Mouse (Mus musculus) hindbrain, embryonic 15.5 days (tissue): ENCODE measurements at regions not wholly inside any gene's neighbourhood (a gene's known extent, or its start where the extent isn't known, plus 50 kb on each side); places are given as distances from the start of the nearest gene placed in this dataset.
"Not testable (repeated sequence)": the region's sequence is repeated elsewhere in the genome, so short reads cannot be mapped to it uniquely, and the experiment has no call there.

Experiments
- ATAC-seq: fragments of 200-750 bp; cut with Nextera tagmentation; 2 replicates; pipeline ENCODE4 v1.8.0; 2017; ENCODE audit warnings: low read depth, moderate number of reproducible peaks, moderate TSS enrichment; ENCODE audit not compliant: low FRiP score
- H3K27ac ChIP-seq: fragments of 300-500 bp; sonication (generic); replicated peaks from 2 replicates; pipeline ENCODE4 v1.5.1; 2015; ENCODE audit warnings: mild to moderate bottlenecking, inconsistent platforms
- H3K27me3 ChIP-seq: fragments of 300-500 bp; sonication (generic); 2 replicates; pipeline ENCODE4 v1.6.1; 2015; ENCODE audit warnings: control low read depth, inconsistent platforms
- H3K36me3 ChIP-seq: fragments of 300-500 bp; sonication (generic); 2 replicates; pipeline ENCODE4 v1.6.1; 2015; ENCODE audit warnings: control low read depth, inconsistent platforms
- H3K4me1 ChIP-seq: fragments of 300-500 bp; sonication (generic); replicated peaks from 2 replicates; pipeline ENCODE4 v1.6.1; 2015; ENCODE audit warnings: control low read depth, inconsistent platforms
- H3K4me2 ChIP-seq: fragments of 300-500 bp; sonication (generic); 2 replicates; pipeline ENCODE4 v1.6.1; 2015; ENCODE audit warnings: moderate library complexity, mild to moderate bottlenecking, inconsistent platforms
- H3K4me3 ChIP-seq: fragments of 300-500 bp; sonication (generic); 2 replicates; pipeline ENCODE4 v1.5.1; 2015; ENCODE audit warnings: mild to moderate bottlenecking, inconsistent platforms
- H3K9ac ChIP-seq: fragments of 300-500 bp; sonication (generic); 2 replicates; pipeline ENCODE4 v1.6.1; 2015; ENCODE audit warnings: inconsistent platforms
- H3K9me3 ChIP-seq: fragments of 300-500 bp; sonication (generic); 2 replicates; pipeline ENCODE4 v1.6.1; 2016; ENCODE audit warnings: control low read depth, inconsistent platforms
- WGBS: fragments of 180-500 bp; shearing (Covaris S2); methylation state at CpG from one replicate; pipeline ENCODE4 v1.1.7; 2015; 5-methylcytosine and 5-hydroxymethylcytosine counted together

- Histone ChIP-seq H3K27me3 (no peaks in the 10 kb centered on the region), H3K9ac (no peak overlapping the region), H3K36me3 (no peaks in the 10 kb centered on the region), H3K4me3 (no peak overlapping the region), H3K9me3 (no peaks in the 10 kb centered on the region), H3K4me2 (no peak overlapping the region), H3K27ac (no peak overlapping the region), H3K4me1 (no peaks in the 10 kb centered on the region)
- ATAC-seq, result no peak
- 92% methylated on average over 2 of the region's 2 CpGs for WGBS
These were observed 125.2 kb upstream of the Intu start for GRCm38 (mm10) chr3:40405949-40406236.

GRCm38 (mm10) chr3:40408921-40409488, 122.1 kb upstream of the Intu start:
- ATAC-seq, result no peak
- no peak overlapping the region for H3K27ac ChIP-seq
- 33% methylated on average over 5 of the region's 5 CpGs for WGBS
- H3K36me3 ChIP-seq, result no peaks in the 10 kb centered on the region
- H3K9me3 ChIP-seq, result no peaks in the 10 kb centered on the region
- no peaks in the 10 kb centered on the region for H3K4me1 ChIP-seq
- H3K27me3 ChIP-seq, result no peaks in the 10 kb centered on the region
- no peak overlapping the region for H3K4me2 ChIP-seq
- no peak overlapping the region for H3K9ac ChIP-seq
- H3K4me3 ChIP-seq, result no peak overlapping the region

- Histone ChIP-seq H3K27ac (no peak overlapping the region), H3K27me3 (no peaks in the 10 kb centered on the region), H3K9me3 (no peaks in the 10 kb centered on the region), H3K4me1 (no peaks in the 10 kb centered on the region), H3K9ac (no peak overlapping the region), H3K36me3 (no peaks in the 10 kb centered on the region), H3K4me2 (no peak overlapping the region), H3K4me3 (no peak overlapping the region)
- 85% methylated on average over 4 of the region's 4 CpGs for WGBS
- no peak for ATAC-seq
These were observed 120.3 kb upstream of the Intu start for GRCm38 (mm10) chr3:40410749-40411310.

- H3K27me3 ChIP-seq, ATAC-seq, H3K27ac ChIP-seq, H3K9ac ChIP-seq, H3K9me3 ChIP-seq, H3K4me3 ChIP-seq, H3K4me1 ChIP-seq, H3K36me3 ChIP-seq, H3K4me2 ChIP-seq: not testable (repeated sequence)
- WGBS, result 70% methylated on average over 18 of the region's 18 CpGs
These were observed 105.8 kb upstream of the Intu start for GRCm38 (mm10) chr3:40425183-40425844.

- 85% methylated on average over 4 of the region's 4 CpGs for WGBS
- no peak overlapping the region for H3K9ac ChIP-seq
- ATAC-seq, result no peak
- no peak overlapping the region for H3K4me2 ChIP-seq
- H3K4me3 ChIP-seq, result no peak overlapping the region
- no peaks in the 10 kb centered on the region for H3K9me3 ChIP-seq
- H3K36me3 ChIP-seq, result no peaks in the 10 kb centered on the region
- no peak overlapping the region for H3K27ac ChIP-seq
- no peaks in the 10 kb centered on the region for H3K4me1 ChIP-seq
- no peaks in the 10 kb centered on the region for H3K27me3 ChIP-seq
These were observed 105.0 kb upstream of the Intu start for GRCm38 (mm10) chr3:40426070-40426469.

GRCm38 (mm10) chr3:40428021-40428420, 103.1 kb upstream of the Intu start:
- no peaks in the 10 kb centered on the region for H3K9me3 ChIP-seq
- no peaks in the 10 kb centered on the region for H3K36me3 ChIP-seq
- H3K27me3 ChIP-seq, result no peaks in the 10 kb centered on the region
- ATAC-seq, result no peak
- no peak overlapping the region for H3K27ac ChIP-seq
- H3K9ac ChIP-seq, result no peak overlapping the region
- H3K4me1 ChIP-seq, result no peaks in the 10 kb centered on the region
- WGBS, result 69% methylated on average over 5 of the region's 5 CpGs
- H3K4me2 ChIP-seq, result no peak overlapping the region
- no peak overlapping the region for H3K4me3 ChIP-seq

GRCm38 (mm10) chr3:40438251-40438650, 92.8 kb upstream of the Intu start:
- 97% methylated on average over 4 of the region's 4 CpGs for WGBS
- ATAC-seq, result no peak
- H3K27me3 ChIP-seq, result no peaks in the 10 kb centered on the region

GRCm38 (mm10) chr3:40441092-40442036, 89.7 kb upstream of the Intu start:
- no peak for ATAC-seq
- Histone ChIP-seq H3K9me3 (no peaks in the 10 kb centered on the region), H3K4me2 (no peak overlapping the region), H3K4me1 (peaks cover 6% of the 10 kb centered on the region), H3K4me3 (no peak overlapping the region), H3K36me3 (no peaks in the 10 kb centered on the region), H3K9ac (no peak overlapping the region), H3K27me3 (no peaks in the 10 kb centered on the region), H3K27ac (no peak overlapping the region)
- 53% methylated on average over 14 of the region's 14 CpGs for WGBS

More at GRCm38 (mm10) chr3:40438251-40438650, 92.8 kb upstream of the Intu start:
- Histone ChIP-seq H3K4me1 (no peaks in the 10 kb centered on the region), H3K36me3 (no peaks in the 10 kb centered on the region), H3K9ac (no peak overlapping the region), H3K9me3 (no peaks in the 10 kb centered on the region), H3K4me3 (no peak overlapping the region), H3K27ac (no peak overlapping the region), H3K4me2 (no peak overlapping the region)

GRCm38 (mm10) chr3:40443788-40444595, 87.1 kb upstream of the Intu start:
- peak overlapping the region; percentile 49; the same call in 1 of the 2 replicates for H3K27ac ChIP-seq
- peak overlapping the region; percentile 36; the same call in 1 of the 2 replicates for H3K9ac ChIP-seq
- WGBS, result 21% methylated on average over 20 of the region's 20 CpGs

GRCm38 (mm10) chr3:40452958-40453357, 78.1 kb upstream of the Intu start:
- Histone ChIP-seq H3K27ac (no peak overlapping the region), H3K4me3 (no peak overlapping the region), H3K9ac (no peak overlapping the region), H3K4me2 (no peak overlapping the region), H3K36me3 (no peaks in the 10 kb centered on the region), H3K27me3 (no peaks in the 10 kb centered on the region), H3K4me1 (no peaks in the 10 kb centered on the region), H3K9me3 (no peaks in the 10 kb centered on the region)
- ATAC-seq, result no peak
- WGBS, result 86% methylated on average over 5 of the region's 5 CpGs

More at GRCm38 (mm10) chr3:40443788-40444595, 87.1 kb upstream of the Intu start:
- Histone ChIP-seq H3K4me3 (peak overlapping the region; percentile 29), H3K27me3 (no peaks in the 10 kb centered on the region), H3K36me3 (no peaks in the 10 kb centered on the region), H3K4me2 (peak overlapping the region; percentile 56), H3K4me1 (peaks cover 6% of the 10 kb centered on the region), H3K9me3 (no peaks in the 10 kb centered on the region)
- peak; percentile 82 for ATAC-seq

- WGBS, result 46% methylated on average over 4 of the region's 4 CpGs
- no peak for ATAC-seq
These were observed 77.5 kb upstream of the Intu start for GRCm38 (mm10) chr3:40453552-40453951.

More at GRCm38 (mm10) chr3:40453552-40453951, 77.5 kb upstream of the Intu start:
- H3K4me1 ChIP-seq, result no peaks in the 10 kb centered on the region
- no peak overlapping the region for H3K4me3 ChIP-seq
- H3K27ac ChIP-seq, result no peak overlapping the region
- no peaks in the 10 kb centered on the region for H3K27me3 ChIP-seq
- H3K4me2 ChIP-seq, result no peak overlapping the region
- H3K9me3 ChIP-seq, result no peaks in the 10 kb centered on the region
- H3K9ac ChIP-seq, result no peak overlapping the region
- H3K36me3 ChIP-seq, result no peaks in the 10 kb centered on the region
